Mouse (Mus musculus) cerebellum, adult 2 months (tissue): ENCODE measurements at regions not wholly inside any gene's neighbourhood (a gene's known extent, or its start where the extent isn't known, plus 50 kb on each side); places are given as distances from the start of the nearest gene placed in this dataset.
A peak's percentile ranks its signal among the peaks of the same experiment; 100 is the strongest.

Experiments
- DNase-seq, 2 experiments: peaks; one replicate each; pipeline ENCODE4 v3.0.0; 2021
- H3K27ac ChIP-seq: fragments of 200-500 bp; 2 replicates; pipeline ENCODE4 v1.5.1; 2012; ENCODE audit warnings: low read length, control low read depth, inconsistent platforms; ENCODE audit not compliant: insufficient read depth
- H3K27me3 ChIP-seq: fragments of 200-500 bp; 2 replicates; pipeline ENCODE4 v1.6.1; 2012; ENCODE audit warnings: inconsistent platforms, mild to moderate bottlenecking, low read length, moderate library complexity; ENCODE audit not compliant: control insufficient read depth, insufficient read depth
- H3K4me1 ChIP-seq: fragments of 200-500 bp; 2 replicates; pipeline ENCODE4 v1.6.1; 2011; ENCODE audit warnings: low read length; ENCODE audit not compliant: control insufficient read depth, insufficient read depth
- H3K4me3 ChIP-seq: fragments of 200-500 bp; replicated peaks from 2 replicates; pipeline ENCODE3; 2011; ENCODE audit warnings: mild to moderate bottlenecking, low read depth, low read length, control low read depth; ENCODE audit not compliant: insufficient read depth
- CTCF ChIP-seq: fragments of 200-500 bp; IDR thresholded peaks from 2 replicates; pipeline ENCODE4 v1.5.1; 2011; ENCODE audit warnings: low read depth, mild to moderate bottlenecking, control low read depth, low read length, moderate library complexity, borderline replicate concordance; ENCODE audit not compliant: insufficient read depth
- POLR2A ChIP-seq: fragments of 200-500 bp; IDR thresholded peaks from 2 replicates; pipeline ENCODE4 v1.6.1; 2011; ENCODE audit warnings: low read length, control low read depth, borderline replicate concordance; ENCODE audit not compliant: insufficient read depth
- WGBS: fragments of 180-500 bp; shearing (Covaris S2); methylation state at CpG from one replicate; pipeline ENCODE4 v1.1.7; 2018; 5-methylcytosine and 5-hydroxymethylcytosine counted together

DNA sequence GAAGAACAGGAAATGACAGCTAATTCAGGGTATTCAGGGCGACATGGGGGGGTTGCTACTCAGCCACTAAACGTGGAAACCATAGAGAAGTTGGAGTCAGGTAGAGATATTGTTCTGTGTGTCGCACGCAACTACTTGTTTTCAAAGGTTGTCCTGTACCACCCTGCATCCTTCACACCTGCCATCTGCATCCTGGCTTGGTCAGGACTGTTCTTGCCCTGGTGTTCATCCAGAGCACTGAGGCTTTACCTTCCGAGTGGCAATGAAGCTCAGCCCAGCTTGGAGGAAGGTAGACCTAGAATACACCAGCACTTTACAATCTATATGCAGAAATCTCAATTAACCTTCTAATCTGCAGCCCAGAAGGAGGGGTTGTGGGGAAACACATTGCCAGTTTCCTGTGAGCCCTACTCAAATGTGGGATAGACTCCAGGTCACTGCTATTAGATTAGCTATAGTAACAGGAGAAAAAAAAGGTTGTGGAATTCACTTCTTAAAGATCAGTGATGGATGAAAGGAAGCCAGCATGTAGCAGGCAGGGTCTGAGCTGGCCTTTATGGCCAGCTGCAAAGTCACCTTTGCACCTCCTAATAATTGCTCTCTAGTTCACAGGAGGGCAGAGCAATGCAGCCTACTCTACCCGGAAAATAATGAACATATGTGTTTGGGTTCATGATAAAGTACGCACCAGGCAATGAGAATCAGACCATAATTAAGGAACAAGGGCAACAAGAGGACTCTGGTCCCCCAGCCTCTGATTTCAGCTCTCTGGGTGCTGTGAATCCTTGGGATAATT is 186.3 kb downstream of the Tcp10c start:
- DNase-seq: no peak
- 77% methylated on average over 7 of the region's 7 CpGs for WGBS
- TF ChIP-seq CTCF (no peak), POLR2A (no peak)
- no peak overlapping the region for H3K27ac ChIP-seq
- no peaks in the 10 kb centered on the region for H3K27me3 ChIP-seq
- H3K4me3 ChIP-seq: no peak overlapping the region
- no peaks in the 10 kb centered on the region for H3K4me1 ChIP-seq

- Histone ChIP-seq H3K27ac (no peak overlapping the region), H3K4me1 (no peaks in the 10 kb centered on the region), H3K27me3 (no peaks in the 10 kb centered on the region), H3K4me3 (no peak overlapping the region)
- WGBS: 67% methylated on average over 12 of the region's 12 CpGs
- DNase-seq: no peak
- TF ChIP-seq POLR2A: no peak
- TF ChIP-seq CTCF: no peak
These were observed 186.9 kb downstream of the Tcp10c start for GRCm38 (mm10) chr17:13541249-13541648.

DNA sequence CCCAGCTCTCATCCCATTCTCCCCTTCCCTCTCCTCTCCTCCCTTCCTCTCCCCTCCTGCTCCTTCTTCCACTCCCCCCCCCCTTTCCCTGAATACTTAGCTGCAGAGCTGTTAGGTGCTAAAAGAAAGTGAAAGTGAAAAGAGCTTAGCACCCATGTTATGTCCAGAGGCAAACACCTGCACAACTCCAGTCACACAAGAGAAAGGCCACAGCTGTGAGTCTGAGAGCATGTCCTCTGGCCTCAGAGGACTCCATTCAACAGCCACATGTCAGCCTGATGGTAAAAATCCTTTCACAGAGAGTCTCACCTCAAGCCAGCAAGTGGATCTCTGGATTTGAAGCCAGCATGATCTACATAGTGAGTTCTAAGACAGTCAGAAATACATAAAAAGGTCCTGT is 187.9 kb downstream of the Tcp10c start:
- Histone ChIP-seq H3K4me3 (no peak overlapping the region), H3K27ac (no peak overlapping the region), H3K27me3 (no peaks in the 10 kb centered on the region), H3K4me1 (no peaks in the 10 kb centered on the region)
- TF ChIP-seq POLR2A (no peak), CTCF (no peak)
- DNase-seq: no peak

DNA sequence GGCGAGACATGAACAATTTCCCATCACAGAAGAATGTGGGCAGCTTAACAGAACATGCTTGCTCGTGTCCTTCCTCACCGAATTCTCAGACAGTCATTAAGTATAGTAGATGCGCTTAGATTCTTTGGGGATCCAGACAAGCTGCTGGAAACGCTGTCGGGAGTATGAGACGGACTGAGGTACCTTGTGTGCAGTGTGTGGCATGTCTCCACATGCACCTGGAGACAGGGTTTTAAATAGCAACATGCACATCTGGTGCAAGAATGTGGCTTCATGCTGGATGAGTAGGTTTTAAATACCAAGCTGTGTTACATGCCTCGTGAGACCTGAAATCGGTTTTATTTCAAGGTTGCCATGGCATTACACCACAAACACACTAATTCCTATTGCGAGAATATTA is 188.5 kb downstream of the Tcp10c start:
- no peak for TF ChIP-seq POLR2A
- no peak for TF ChIP-seq CTCF
- DNase-seq: no peak
- H3K27ac ChIP-seq: no peak overlapping the region
- no peaks in the 10 kb centered on the region for H3K27me3 ChIP-seq
- no peaks in the 10 kb centered on the region for H3K4me1 ChIP-seq
- WGBS: 81% methylated on average over 10 of the region's 10 CpGs
- no peak overlapping the region for H3K4me3 ChIP-seq

GRCm38 (mm10) chr17:13544036-13544795 is 189.8 kb downstream of the Tcp10c start:
- H3K4me3 ChIP-seq: no peak overlapping the region
- DNase-seq: peak in 1 of 2 experiments; percentile 13
- H3K27ac ChIP-seq: no peak overlapping the region
- no peak for TF ChIP-seq POLR2A
- no peak for TF ChIP-seq CTCF
- WGBS: 63% methylated on average over 2 of the region's 2 CpGs
- no peaks in the 10 kb centered on the region for H3K4me1 ChIP-seq
- no peaks in the 10 kb centered on the region for H3K27me3 ChIP-seq

- no peak overlapping the region for H3K27ac ChIP-seq
- no peaks in the 10 kb centered on the region for H3K4me1 ChIP-seq
- no peaks in the 10 kb centered on the region for H3K27me3 ChIP-seq
- 38% methylated on average over 3 of the region's 3 CpGs for WGBS
- H3K4me3 ChIP-seq: no peak overlapping the region
- DNase-seq: no peak
- TF ChIP-seq CTCF: no peak
- no peak for TF ChIP-seq POLR2A
These were observed 191.9 kb downstream of the Tcp10c start for GRCm38 (mm10) chr17:13546249-13546648.

DNA sequence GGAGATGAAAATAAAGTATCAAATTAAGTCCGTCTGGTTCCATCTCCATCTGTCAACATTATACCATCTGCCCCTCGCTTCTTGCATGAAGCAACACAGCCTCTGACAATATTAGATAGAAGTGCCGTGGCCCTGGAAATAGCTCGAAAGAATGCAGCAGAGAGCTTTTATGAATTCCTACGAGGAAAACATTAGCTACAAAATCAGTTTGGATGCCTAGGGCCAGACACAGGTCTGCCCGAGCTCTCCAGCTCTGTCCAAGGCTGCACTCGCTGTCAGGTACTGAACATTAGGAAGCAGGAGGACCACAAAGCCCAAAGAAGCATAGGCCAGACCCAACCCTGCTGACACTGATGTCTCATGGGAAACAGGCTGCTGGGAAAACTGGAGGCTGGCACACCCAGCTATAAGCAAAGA is 192.3 kb downstream of the Tcp10c start:
- Histone ChIP-seq H3K4me3 (no peak overlapping the region), H3K27me3 (no peaks in the 10 kb centered on the region), H3K27ac (no peak overlapping the region), H3K4me1 (no peaks in the 10 kb centered on the region)
- TF ChIP-seq CTCF (no peak), POLR2A (no peak)
- 66% methylated on average over 7 of the region's 7 CpGs for WGBS
- peak; percentile 20 to 22 for DNase-seq
